Mouse (Mus musculus) neural tube, embryonic 11.5 days (tissue): ENCODE measurements at regions not wholly inside any gene's neighbourhood (a gene's known extent, or its start where the extent isn't known, plus 50 kb on each side); places are given as distances from the start of the nearest gene placed in this dataset.

ENCODE experiments used
- ATAC-seq: fragments of 200-750 bp; cut with Nextera tagmentation; 2 replicates; pipeline ENCODE4 v1.8.0; 2017; ENCODE audit warnings: moderate number of reproducible peaks, mild to moderate bottlenecking, moderate TSS enrichment, moderate library complexity; ENCODE audit not compliant: insufficient read depth, low FRiP score, low TSS enrichment
- DNase-seq: peaks from one replicate; pipeline ENCODE4 v3.0.0-alpha.2; 2015; ENCODE audit warnings: low spot score
- H3K27ac ChIP-seq: fragments of 300-500 bp; sonication (generic); 2 replicates; pipeline ENCODE4 v1.5.1; 2014; ENCODE audit warnings: low read depth, mild to moderate bottlenecking, low read length
- H3K27me3 ChIP-seq: fragments of 300-500 bp; sonication (generic); 2 replicates; pipeline ENCODE4 v1.6.1; 2014; ENCODE audit warnings: mild to moderate bottlenecking, low read length, mixed read lengths; ENCODE audit not compliant: control insufficient read depth, insufficient read depth
- H3K36me3 ChIP-seq: fragments of 300-500 bp; sonication (generic); 2 replicates; pipeline ENCODE4 v1.6.1; 2014; ENCODE audit warnings: mild to moderate bottlenecking, low read length, moderate library complexity, mixed read lengths; ENCODE audit not compliant: control insufficient read depth, insufficient read depth
- H3K4me1 ChIP-seq: fragments of 300-500 bp; sonication (generic); 2 replicates; pipeline ENCODE4 v1.6.1; 2014; ENCODE audit warnings: low read length, mixed read lengths; ENCODE audit not compliant: control insufficient read depth, insufficient read depth
- H3K4me2 ChIP-seq: fragments of 300-500 bp; sonication (generic); 2 replicates; pipeline ENCODE4 v1.6.1; 2014; ENCODE audit warnings: low read depth, mild to moderate bottlenecking, moderate library complexity
- H3K4me3 ChIP-seq: fragments of 300-500 bp; sonication (generic); 2 replicates; pipeline ENCODE4 v1.5.1; 2014; ENCODE audit warnings: low read depth, low read length
- H3K9ac ChIP-seq: fragments of 300-500 bp; sonication (generic); 2 replicates; pipeline ENCODE4 v1.6.1; 2014; ENCODE audit warnings: mild to moderate bottlenecking, low read length
- H3K9me3 ChIP-seq: fragments of 300-500 bp; sonication (generic); 2 replicates; pipeline ENCODE4 v1.6.1; 2016; ENCODE audit warnings: low read length; ENCODE audit not compliant: control insufficient read depth
- WGBS: fragments of 180-500 bp; shearing (Covaris S2); extraction: QIAGEN DNeasy Blood & Tissue Kit; methylation state at CpG from one replicate; pipeline ENCODE4 v1.1.7; 2014; 5-methylcytosine and 5-hydroxymethylcytosine counted together

DNA sequence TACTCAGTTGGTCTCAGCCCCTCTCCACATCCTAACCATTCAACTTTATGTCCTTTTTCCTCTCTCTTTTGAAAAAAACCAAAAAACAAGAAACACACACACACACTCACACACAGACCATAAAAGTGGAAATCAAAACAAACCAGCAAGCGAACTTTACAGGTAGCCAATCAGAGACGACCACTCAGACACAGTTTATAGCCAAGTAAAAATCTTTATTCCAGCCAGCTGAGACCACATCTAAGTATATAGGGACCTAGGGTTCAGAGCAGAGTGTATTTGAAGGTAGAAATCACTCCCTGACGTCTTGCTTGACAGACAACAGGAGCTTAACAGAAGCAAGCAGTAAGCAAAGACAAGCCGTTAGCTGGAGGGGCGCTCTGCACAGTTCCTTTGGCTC lies 553.3 kb downstream of the Gm19410 start:
- WGBS, result 70% methylated on average over 5 of the region's 5 CpGs
- no peak for DNase-seq
- no peaks in the 10 kb centered on the region for H3K36me3 ChIP-seq
- H3K9ac ChIP-seq, result no peak overlapping the region
- no peaks in the 10 kb centered on the region for H3K27me3 ChIP-seq
- no peaks in the 10 kb centered on the region for H3K4me1 ChIP-seq
- ATAC-seq, result no peak
- H3K27ac ChIP-seq, result no peak overlapping the region
- H3K9me3 ChIP-seq, result no peaks in the 10 kb centered on the region
- no peak overlapping the region for H3K4me2 ChIP-seq
- H3K4me3 ChIP-seq, result no peak overlapping the region

DNA sequence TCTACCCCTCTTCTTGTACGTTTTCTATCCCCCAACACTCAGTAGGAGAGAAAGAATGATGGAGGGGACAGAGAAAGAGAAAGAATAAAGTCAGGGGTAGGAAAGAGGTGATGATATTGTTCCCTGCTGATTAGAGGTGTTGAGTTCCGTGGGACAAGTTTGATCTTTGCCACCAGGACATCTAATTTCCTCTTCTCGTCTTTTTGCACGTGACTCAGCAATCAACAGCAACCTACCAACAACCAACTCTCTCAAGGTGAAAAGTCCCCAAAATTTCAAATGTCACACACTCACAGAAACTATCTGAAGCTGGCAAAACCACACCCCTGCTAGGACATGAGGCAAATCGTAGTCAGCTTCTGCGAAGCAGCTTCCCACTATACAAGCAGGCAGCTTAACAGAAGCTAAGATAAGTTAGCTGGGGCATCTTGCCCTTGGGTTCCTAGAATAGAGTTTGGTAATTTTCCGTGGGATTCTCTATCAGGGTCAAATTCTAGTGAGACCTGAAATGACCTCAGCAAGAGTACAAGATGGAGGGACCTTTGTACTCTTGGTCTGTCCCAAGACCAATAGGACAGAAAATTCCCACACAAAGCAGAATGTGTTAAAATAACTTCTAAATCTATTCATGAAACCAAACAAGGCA lies 553.8 kb downstream of the Gm19410 start:
- H3K27ac ChIP-seq, result no peak overlapping the region
- no peaks in the 10 kb centered on the region for H3K36me3 ChIP-seq
- WGBS, result 58% methylated on average over 7 of the region's 7 CpGs
- no peak overlapping the region for H3K9ac ChIP-seq
- no peaks in the 10 kb centered on the region for H3K4me1 ChIP-seq
- DNase-seq, result no peak
- H3K27me3 ChIP-seq, result no peaks in the 10 kb centered on the region
- H3K4me3 ChIP-seq, result no peak overlapping the region
- no peak for ATAC-seq
- H3K9me3 ChIP-seq, result no peaks in the 10 kb centered on the region
- no peak overlapping the region for H3K4me2 ChIP-seq

DNA sequence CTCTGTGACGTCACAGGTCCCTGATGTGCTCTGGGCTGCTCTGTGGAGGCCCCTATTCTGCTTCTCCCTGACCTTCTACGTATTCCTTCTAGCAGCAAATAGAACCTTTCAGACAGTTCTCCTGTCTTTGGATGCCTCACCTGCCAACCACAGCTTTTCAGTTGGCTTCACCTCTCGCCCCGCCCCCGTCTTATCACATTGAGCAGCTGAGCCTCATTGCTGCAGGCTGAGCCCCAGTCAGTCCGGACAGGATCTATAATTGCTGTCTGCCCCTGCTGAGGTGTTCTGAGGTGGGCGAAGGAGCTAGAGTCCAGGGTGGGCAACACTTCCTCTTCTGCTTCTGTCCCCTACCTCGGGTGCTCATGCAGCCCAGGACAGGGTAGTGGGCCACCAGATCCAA lies 556.5 kb downstream of the Gm19410 start:
- ATAC-seq (no peak), DNase-seq (no peak)
- H3K9me3 ChIP-seq, result no peaks in the 10 kb centered on the region
- no peak overlapping the region for H3K4me2 ChIP-seq
- no peak overlapping the region for H3K9ac ChIP-seq
- H3K4me1 ChIP-seq, result no peaks in the 10 kb centered on the region
- H3K27ac ChIP-seq, result no peak overlapping the region
- H3K4me3 ChIP-seq, result no peak overlapping the region
- H3K27me3 ChIP-seq, result no peaks in the 10 kb centered on the region
- WGBS, result 82% methylated on average over 8 of the region's 8 CpGs
- no peaks in the 10 kb centered on the region for H3K36me3 ChIP-seq

DNA sequence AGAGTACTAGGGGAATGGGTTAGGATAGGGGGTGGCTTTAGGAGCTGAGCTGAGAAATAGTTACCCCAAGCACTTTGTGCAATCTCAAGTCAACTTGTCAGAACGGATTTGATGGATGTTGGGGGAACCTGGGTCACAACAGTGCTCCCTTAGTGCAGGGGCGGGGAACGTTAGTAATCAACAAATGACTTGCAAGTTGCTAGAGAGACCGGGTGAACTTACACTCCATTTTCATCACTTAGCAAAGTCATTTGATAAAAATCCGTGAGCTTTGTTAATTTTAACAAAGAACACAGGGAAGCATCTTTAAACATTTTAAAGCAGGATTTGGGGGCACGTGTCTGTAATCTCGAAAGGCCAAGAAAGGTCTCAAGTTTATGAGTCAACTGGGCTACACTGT lies 557.0 kb downstream of the Gm19410 start:
- DNase-seq (no peak), ATAC-seq (no peak)
- Histone ChIP-seq H3K4me1 (no peaks in the 10 kb centered on the region), H3K9ac (no peak overlapping the region), H3K36me3 (no peaks in the 10 kb centered on the region), H3K4me2 (no peak overlapping the region), H3K9me3 (no peaks in the 10 kb centered on the region), H3K27ac (no peak overlapping the region), H3K27me3 (no peaks in the 10 kb centered on the region), H3K4me3 (no peak overlapping the region)
- 77% methylated on average over 7 of the region's 7 CpGs for WGBS

DNA sequence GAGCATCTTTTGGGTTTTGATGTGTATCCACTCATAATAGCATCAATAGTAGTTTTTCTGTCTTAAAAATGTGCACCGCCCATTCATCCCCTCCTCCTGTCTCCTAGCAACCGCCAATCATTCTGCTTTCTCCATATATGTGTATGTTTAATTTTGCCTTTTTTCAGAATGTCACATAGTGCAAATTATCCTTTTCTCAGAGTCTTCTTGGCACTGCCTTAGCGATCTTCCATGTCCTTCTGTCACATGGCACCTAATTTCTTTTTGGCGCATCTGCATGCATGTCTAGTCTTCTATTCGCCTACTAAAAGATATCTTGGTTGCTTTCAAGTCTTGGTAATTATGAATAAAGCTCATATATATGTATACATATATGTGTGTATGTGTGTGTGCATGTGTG lies 573.0 kb downstream of the Gm19410 start:
- H3K27ac ChIP-seq, result no peak overlapping the region
- WGBS, result 96% methylated on average over 5 of the region's 5 CpGs

DNA sequence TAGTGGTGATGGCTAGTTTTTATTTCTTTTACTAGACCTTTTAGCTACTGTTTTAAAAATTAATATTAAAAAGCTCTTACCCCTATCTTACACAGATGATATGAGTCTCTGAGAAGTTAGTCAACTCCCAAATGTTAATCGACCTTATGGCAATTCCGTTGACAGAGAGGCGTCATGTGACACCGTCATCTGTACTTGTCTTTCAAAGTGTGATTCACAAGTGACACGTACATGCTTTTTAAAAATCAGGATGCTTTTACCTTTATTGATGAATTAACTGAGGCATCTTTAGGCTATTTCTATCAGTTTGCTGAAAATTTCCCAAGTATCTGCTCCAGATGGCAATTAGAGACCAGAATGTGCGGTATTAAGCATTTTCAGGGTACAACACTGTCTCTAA lies 573.9 kb downstream of the Gm19410 start:
- Histone ChIP-seq H3K4me1 (no peaks in the 10 kb centered on the region), H3K27me3 (no peaks in the 10 kb centered on the region), H3K36me3 (no peaks in the 10 kb centered on the region), H3K9ac (no peak overlapping the region), H3K27ac (no peak overlapping the region), H3K9me3 (no peaks in the 10 kb centered on the region), H3K4me2 (no peak overlapping the region), H3K4me3 (no peak overlapping the region)
- DNase-seq, result no peak
- ATAC-seq, result no peak
- 91% methylated on average over 6 of the region's 6 CpGs for WGBS

More for the DNA sequence above, 573.0 kb downstream of the Gm19410 start:
- Histone ChIP-seq H3K9me3 (no peaks in the 10 kb centered on the region), H3K4me3 (no peak overlapping the region), H3K9ac (no peak overlapping the region), H3K36me3 (no peaks in the 10 kb centered on the region), H3K27me3 (no peaks in the 10 kb centered on the region), H3K4me1 (no peaks in the 10 kb centered on the region), H3K4me2 (no peak overlapping the region)
- ATAC-seq, result no peak
- DNase-seq, result no peak

DNA sequence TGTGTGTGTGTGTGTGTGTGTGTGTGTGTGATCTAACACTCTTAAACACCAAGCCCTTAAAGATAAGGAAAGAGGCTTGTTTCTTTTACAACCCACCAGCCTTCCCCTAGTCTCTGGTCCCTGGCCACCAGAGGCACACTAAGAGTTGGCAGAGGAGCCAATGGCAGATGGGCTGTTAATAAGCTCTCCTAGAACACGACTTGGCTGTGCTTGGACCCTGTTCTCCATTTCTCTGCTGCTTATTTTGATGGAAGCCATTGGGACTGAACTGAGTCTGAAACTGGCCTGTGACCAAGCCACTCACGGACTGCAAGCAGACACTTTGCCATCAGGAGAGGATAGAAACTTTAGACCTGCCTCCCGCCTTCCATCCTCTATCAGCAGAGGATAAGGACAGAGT lies 574.9 kb downstream of the Gm19410 start:
- H3K9ac ChIP-seq, result no peak overlapping the region
- no peak overlapping the region for H3K27ac ChIP-seq
- ATAC-seq, result no peak
- no peaks in the 10 kb centered on the region for H3K36me3 ChIP-seq
- H3K9me3 ChIP-seq, result no peaks in the 10 kb centered on the region
- H3K4me2 ChIP-seq, result no peak overlapping the region
- 84% methylated on average over 3 of the region's 3 CpGs for WGBS
- H3K4me1 ChIP-seq, result no peaks in the 10 kb centered on the region
- H3K27me3 ChIP-seq, result no peaks in the 10 kb centered on the region
- DNase-seq, result no peak
- no peak overlapping the region for H3K4me3 ChIP-seq

DNA sequence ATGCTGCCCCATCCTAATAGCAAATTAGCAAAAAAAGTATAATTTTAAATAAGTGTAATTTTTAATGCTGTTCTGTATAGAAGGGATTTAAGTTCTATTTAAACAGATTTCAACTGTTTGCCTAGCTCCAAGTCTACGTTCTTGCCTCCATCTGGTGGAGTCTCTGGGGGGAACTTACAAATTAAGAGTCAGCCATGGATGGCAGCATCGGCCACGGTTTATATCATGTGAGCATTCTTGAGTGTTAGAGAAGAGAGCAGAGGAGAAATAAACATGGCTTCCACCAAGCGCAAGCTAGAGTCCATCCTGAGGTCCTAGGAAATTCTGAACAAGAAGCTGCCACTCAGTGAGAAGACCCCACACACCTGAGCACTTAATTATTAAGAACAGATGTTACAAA lies 576.4 kb downstream of the Gm19410 start:
- H3K36me3 ChIP-seq, result no peaks in the 10 kb centered on the region
- H3K27ac ChIP-seq, result no peak overlapping the region
- no peaks in the 10 kb centered on the region for H3K27me3 ChIP-seq
- no peak overlapping the region for H3K9ac ChIP-seq
- WGBS, result 74% methylated on average over 4 of the region's 4 CpGs
- DNase-seq (no peak), ATAC-seq (no peak)
- no peak overlapping the region for H3K4me2 ChIP-seq
- H3K4me1 ChIP-seq, result no peaks in the 10 kb centered on the region
- H3K4me3 ChIP-seq, result no peak overlapping the region
- H3K9me3 ChIP-seq, result no peaks in the 10 kb centered on the region

DNA sequence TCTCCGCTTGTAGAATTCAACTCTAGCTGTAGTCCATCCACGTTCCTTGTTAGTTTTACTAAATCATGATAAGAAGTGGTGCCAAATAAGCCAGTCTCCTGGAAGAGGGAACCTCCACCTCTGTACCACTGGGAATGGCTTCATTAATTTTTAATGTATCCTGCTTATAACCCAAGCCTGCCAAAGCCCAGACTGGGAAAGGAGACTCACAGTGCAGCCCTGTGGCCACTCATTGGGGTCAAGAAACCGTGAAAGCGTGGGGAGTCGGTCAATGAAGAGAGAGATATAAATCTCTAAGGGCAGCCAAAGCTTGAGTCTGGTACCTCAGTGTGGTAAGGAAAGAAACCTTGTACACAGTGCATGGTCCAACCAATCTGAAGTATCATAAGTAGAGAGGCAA lies 577.1 kb downstream of the Gm19410 start:
- H3K27me3 ChIP-seq, result no peaks in the 10 kb centered on the region
- H3K36me3 ChIP-seq, result no peaks in the 10 kb centered on the region
- 86% methylated on average over 5 of the region's 5 CpGs for WGBS
- H3K9me3 ChIP-seq, result no peaks in the 10 kb centered on the region
- DNase-seq, result no peak
- H3K27ac ChIP-seq, result no peak overlapping the region
- no peak overlapping the region for H3K4me2 ChIP-seq
- no peak overlapping the region for H3K9ac ChIP-seq
- H3K4me1 ChIP-seq, result no peaks in the 10 kb centered on the region
- no peak for ATAC-seq
- H3K4me3 ChIP-seq, result no peak overlapping the region
